Mouse (Mus musculus): ENCODE data around the gene Cript.
A peak's percentile ranks its signal among the peaks of the same experiment; 100 is the strongest.
"Not testable (repeated sequence)": the region's sequence is repeated elsewhere in the genome, so short reads cannot be mapped to it uniquely, and the experiment has no call there.

Gene Cript

GRCm38 (mm10) chr17:87050469-87051175 lies 25.3 kb downstream of the Cript start:
- DNase-seq = peak; percentile 83

- no peak for DNase-seq
Measured at GRCm38 (mm10) chr17:87051652-87052051, 26.3 kb downstream of the Cript start.

- no peak for DNase-seq
Measured at GRCm38 (mm10) chr17:87052432-87052831, 27.1 kb downstream of the Cript start.

GRCm38 (mm10) chr17:87053921-87054320 lies 28.6 kb downstream of the Cript start:
- DNase-seq = no peak

- peak; percentile 68 for DNase-seq
Measured at GRCm38 (mm10) chr17:87055051-87055459, 29.7 kb downstream of the Cript start.

DNA sequence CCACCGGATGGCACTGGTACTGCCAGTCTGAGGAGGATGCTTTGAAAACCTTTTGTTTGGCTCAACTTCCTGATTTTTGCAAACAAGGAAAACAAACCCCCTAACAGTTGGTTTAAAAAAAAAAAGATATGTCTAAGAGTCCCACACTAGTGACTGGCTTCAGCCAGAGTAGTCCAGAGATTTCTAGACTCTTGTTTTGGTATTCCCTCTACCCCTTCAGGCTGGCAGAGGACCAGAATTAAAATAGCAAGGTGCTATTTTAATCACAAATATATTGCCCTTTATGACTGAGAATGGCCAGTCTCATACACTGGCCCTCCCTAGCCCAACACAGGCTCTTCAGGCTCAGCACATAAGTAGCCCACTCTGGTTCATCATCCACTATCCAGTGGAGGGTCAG lies 30.3 kb downstream of the Cript start:
- no peak for DNase-seq

- no peak for DNase-seq
Measured at GRCm38 (mm10) chr17:87056761-87057160, 31.4 kb downstream of the Cript start.

DNA sequence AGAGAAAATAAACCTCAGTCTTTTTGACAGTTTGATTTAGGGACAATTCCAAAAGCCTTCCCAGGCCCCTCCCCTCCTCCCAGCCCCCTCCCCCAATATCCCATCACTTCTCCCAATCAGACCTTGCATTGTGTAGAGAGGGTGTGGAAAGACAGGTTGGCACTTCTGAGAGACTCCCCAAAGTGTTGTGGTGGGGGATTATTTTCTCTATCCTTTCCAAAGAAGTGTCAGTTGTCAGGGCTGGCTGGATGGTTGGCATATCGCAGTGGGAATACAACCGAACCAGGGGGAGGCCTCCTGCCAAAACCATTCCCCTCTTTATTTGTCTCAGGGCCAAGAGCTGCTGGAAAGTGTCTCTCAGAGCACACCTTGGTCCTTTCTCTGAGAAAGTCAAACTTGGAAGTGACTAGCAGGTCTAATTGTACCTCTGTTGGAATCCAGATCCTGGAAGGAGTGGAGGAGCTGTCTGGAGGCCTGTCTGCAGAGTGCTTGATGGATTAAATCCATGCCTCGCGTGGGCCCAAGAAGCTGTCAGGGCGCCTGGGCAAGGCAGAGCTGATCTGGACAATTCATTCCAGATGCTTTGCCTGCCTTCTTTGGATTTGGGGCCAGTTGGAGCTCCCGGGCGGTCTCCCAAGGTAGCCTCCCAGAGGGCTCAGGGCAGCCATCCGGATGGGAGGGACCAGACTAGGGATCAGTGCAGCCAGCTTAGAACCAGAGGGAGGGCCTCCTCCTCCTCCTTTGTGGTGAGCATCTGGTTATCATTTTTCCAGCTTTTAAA lies 32.3 kb downstream of the Cript start:
- DNase-seq = no peak

DNA sequence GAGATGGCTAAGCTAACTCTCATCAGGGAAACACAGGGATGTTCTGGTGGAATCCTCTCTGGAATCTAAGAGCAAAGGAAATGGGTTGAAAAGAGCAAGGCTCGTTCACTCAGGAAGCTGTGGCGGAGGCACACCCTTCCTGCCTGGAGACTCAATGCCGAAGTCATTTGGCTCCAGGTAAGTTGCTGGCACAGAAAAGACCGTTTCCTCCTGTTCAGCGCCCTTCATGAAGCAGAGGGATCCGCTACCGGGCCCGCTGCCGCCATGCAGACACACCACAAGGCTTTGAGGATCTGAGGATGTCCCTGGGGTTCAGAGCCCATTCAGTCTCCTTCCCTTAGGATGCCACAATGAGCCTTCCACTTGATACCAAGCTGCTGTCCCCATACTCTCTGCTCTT lies 37.3 kb downstream of the Cript start:
- peak; percentile 36 for DNase-seq

DNA sequence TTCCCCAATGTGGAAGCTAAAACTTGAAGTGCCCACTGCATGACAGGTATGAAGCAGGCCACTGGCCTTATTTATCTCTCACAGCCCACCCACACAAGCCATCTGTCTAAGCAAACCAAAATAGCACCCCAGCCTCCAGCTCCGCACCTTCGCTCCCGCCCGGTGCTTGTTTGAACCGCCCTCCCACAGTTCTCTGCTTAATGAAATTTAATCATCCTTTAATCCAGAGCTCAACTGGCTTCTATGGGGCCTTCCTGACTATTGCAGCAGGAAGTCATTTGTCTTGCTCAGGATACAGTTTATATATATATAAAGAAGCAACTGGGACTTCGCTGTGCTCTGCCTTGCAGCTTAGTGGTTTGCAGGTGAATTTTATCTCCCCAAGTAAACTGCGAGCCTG lies 38.1 kb downstream of the Cript start:
- DNase-seq = no peak

DNA sequence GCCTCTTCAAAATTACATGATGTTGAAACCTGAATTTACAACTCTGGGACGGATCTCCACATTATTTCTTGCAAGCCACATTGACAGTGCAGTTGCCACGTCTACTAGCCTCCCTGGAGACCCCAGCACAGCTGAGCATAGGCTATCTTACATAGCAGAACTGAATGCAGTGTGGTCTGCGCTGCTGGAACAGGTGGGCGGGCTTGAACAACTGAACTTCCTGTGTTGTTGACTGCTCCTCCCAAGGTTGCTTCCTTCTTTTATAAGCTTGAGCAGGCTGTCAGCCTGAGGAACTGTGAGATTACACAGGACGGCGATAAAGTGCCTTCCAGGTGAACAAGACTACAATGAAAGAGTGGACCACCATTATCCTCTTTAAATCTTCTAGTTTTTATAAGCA lies 38.6 kb downstream of the Cript start:
- DNase-seq = no peak

DNA sequence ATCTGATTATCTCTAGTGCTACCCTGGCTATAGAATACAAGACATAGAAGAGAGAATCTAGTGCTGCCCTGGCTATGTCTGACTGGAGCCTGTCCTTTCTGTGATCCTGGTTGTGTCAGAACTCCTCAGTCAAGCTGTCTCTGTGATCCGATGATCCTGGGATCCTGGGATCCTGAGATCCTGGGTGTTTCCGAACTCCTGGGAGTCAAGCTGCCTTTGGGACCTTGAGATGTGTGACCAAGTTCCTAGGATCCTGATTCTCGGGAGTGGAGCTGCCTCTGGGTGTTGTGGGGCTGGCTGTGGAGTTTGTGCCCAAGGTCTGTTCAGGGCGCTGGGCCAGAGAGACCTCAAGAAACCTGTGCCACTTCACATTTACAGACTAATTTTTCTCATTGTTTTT lies 43.6 kb downstream of the Cript start:
- DNase-seq = no peak

- not testable (repeated sequence) for DNase-seq
Measured at GRCm38 (mm10) chr17:87072183-87072582, 46.8 kb downstream of the Cript start.

DNA sequence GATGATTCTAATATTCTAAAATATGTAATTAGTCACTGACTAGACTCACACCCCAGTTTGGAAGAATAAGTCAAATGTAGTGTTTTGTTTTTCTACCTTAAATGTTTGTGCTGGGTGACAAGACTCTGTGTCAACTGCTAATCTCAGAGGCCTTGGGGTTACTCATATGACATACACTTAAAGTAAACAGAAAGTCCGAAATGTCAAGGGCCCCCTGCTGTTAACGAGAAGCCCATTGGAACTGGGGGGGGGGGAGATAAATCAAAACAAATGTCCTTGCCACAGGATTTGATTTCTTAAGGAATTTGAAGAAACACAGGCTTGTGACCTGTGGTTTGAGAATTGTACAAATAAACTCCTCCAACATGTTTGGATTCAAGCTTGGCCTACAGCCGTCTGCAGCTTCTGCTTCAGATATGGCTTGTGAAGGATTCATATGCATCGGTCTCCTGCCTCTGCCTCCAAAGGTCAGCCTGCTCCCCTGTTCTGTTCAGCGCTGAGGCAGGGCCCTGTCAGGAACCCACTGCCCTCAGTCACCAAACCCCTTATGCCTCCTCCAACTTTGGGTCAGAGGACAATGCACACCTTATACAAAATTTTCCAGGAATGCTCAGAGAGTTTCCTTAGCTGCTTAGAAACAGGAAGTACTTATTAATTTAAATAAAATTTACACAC lies 47.6 kb downstream of the Cript start:
- no peak for DNase-seq

GRCm38 (mm10) chr17:87073470-87073869 lies 48.1 kb downstream of the Cript start:
- no peak for DNase-seq

DNA sequence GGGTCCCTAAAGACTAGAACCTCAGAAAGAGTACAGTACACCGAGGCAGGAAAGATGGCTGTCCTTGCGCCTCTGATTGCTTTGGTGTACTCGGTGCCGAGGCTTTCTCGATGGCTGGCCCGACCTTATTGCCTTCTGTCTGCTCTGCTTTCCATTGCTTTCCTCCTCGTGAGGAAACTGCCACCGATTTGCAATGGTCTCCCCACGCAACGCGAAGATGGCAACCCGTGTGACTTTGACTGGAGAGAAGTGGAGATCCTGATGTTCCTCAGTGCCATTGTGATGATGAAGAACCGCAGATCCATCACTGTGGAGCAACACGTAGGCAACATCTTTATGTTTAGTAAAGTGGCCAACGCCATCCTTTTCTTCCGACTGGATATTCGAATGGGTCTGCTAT lies 52.9 kb downstream of the Cript start:
- DNase-seq = not testable (repeated sequence)

DNA sequence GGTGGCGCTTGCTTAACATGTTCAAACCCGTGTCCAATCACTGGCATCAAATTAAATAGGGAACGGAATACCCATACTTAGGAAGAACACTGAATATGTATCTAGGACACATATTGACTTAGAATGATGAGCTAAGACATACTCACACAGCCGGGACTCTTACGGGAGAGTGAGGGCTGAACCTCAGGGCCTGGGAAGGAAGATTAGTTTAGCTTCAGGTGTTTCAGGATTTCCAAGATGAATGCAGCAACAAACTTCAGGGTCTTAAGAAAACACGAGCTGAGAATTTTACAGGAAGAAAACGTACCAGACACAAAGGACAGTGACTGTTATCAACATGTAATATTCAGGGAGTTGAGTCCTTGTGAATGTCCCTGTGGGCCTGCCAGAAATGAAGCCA lies 55.4 kb downstream of the Cript start:
- no peak for DNase-seq

GRCm38 (mm10) chr17:87082547-87082946 lies 57.2 kb downstream of the Cript start:
- no peak for DNase-seq

DNA sequence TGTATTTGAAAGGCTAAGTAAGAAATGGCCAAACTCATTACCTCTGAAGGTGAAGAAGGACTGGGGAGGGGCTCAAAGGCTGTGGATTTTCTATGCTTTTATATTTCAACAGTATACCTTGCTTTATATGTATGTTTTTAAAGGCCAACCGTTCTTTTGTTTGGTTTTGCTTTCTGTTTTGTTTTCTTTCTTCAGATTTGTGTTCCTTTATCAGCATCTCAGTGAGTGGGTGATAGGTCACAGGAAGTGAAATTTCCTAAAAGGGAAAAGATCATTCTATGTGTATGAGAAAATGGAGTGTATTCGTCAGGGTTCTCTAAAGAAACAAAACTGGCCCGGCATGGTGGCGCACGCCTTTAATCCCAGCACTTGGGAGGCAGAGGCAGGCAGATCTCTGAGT lies 58.3 kb downstream of the Cript start:
- DNase-seq = no peak

All from kidney, adult 11 months (tissue).